Mouse (Mus musculus): Measurements from ENCODE around the gene Olfr657. TPM values are rescaled to one million over a fixed set of nuclear protein-coding genes. Genes with fewer than 3 reads are reported as not detected.

Olfr657 gene
- polyA plus RNA-seq, 1 experiment from 2014 or later, result not detected

DNA sequence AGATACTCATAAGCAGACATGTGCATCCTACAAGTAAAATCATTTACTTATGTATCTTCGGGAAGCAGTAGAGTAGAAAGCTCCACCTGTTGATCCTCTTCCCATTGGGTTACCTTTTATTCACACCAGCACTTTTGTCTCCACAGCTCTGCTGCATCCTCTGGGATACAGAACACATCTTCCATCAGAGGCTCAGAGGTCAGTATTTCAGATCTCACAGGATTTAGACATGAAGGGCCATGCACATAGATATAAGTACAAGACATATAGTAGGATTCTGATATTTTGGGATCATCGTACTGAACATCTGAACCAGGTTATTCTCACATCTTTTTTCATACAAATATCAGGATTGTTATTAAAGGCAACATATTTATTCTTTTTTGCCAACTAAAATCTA is 61.6 kb downstream of the Olfr657 start, which contains the start of gene Olfr661:
Olfr661 (plus strand) TSS at position 301 of the 400 bp plus-strand sequence.
- H3K9ac ChIP-seq (replicated peaks), result no peak within 1 kb of the TSS
- H3K36me3 ChIP-seq, result no peaks in the 10 kb centered on the region
- H3K27ac ChIP-seq (replicated peaks), result no peak within 1 kb of the TSS
- no peak within 1 kb of the TSS for H3K4me3 ChIP-seq (replicated peaks)
- H3K4me1 ChIP-seq, result no peaks in the 10 kb centered on the region
- H3K9me3 ChIP-seq (replicated peaks), result no peaks in the 10 kb centered on the region
- H3K27me3 ChIP-seq (replicated peaks), result no peaks in the 10 kb centered on the region
- WGBS, result 94% methylated on average over 2 of the region's 2 CpGs
- H3K4me2 ChIP-seq, result no peak within 1 kb of the TSS
- ATAC-seq (ENCODE audit: low FRiP score), result no peak

Other genes starting within 250 kb of the Olfr657 start
- gene Trim30c, start 224.0 kb upstream of the Olfr657 start, polyA plus RNA-seq (2015; fragmentation: Nextera tagmentation; extraction: Ambion mirVana), result 0.24 TPM in 1 of 2 replicates, not detected in the other
- 0.77 and 2.8 TPM in 2 replicates for gene Trim30a, start 159.6 kb upstream of the Olfr657 start, polyA plus RNA-seq (2015; fragmentation: Nextera tagmentation; extraction: Ambion mirVana)
- gene Trim30d, start 116.9 kb upstream of the Olfr657 start, polyA plus RNA-seq (2015; fragmentation: Nextera tagmentation; extraction: Ambion mirVana), result 0.45 and 0.96 TPM in 2 replicates
- gene Olfr651, start 74.7 kb upstream of the Olfr657 start, polyA plus RNA-seq (2015; fragmentation: Nextera tagmentation; extraction: Ambion mirVana), result not detected in 2 replicates
- gene Olfr652, start 63.9 kb upstream of the Olfr657 start, polyA plus RNA-seq (2015; fragmentation: Nextera tagmentation; extraction: Ambion mirVana), result not detected in 2 replicates
- gene Olfr653, start 47.5 kb upstream of the Olfr657 start, polyA plus RNA-seq (2015; fragmentation: Nextera tagmentation; extraction: Ambion mirVana), result not detected in 2 replicates
- gene Olfr654, start 37.8 kb upstream of the Olfr657 start, polyA plus RNA-seq (2015; fragmentation: Nextera tagmentation; extraction: Ambion mirVana), result not detected in 2 replicates
- not detected in 2 replicates for gene Olfr655, start 23.0 kb upstream of the Olfr657 start, polyA plus RNA-seq (2015; fragmentation: Nextera tagmentation; extraction: Ambion mirVana)
- not detected in 2 replicates for gene Olfr656, start 10.8 kb upstream of the Olfr657 start, polyA plus RNA-seq (2015; fragmentation: Nextera tagmentation; extraction: Ambion mirVana)
- 0.22 and 0.36 TPM in 2 replicates for gene Olfr658, start 22.5 kb downstream of the Olfr657 start, polyA plus RNA-seq (2015; fragmentation: Nextera tagmentation; extraction: Ambion mirVana)
- not detected in 2 replicates for gene Olfr659, start 42.0 kb downstream of the Olfr657 start, polyA plus RNA-seq (2015; fragmentation: Nextera tagmentation; extraction: Ambion mirVana)
- gene Olfr661, start 61.7 kb downstream of the Olfr657 start, polyA plus RNA-seq (2015; fragmentation: Nextera tagmentation; extraction: Ambion mirVana), result not detected in 2 replicates
- not detected in 2 replicates for gene Usp17le, start 152.7 kb downstream of the Olfr657 start, polyA plus RNA-seq (2015; fragmentation: Nextera tagmentation; extraction: Ambion mirVana)
- not detected in 2 replicates for gene Usp17lb, start 217.8 kb downstream of the Olfr657 start, polyA plus RNA-seq (2015; fragmentation: Nextera tagmentation; extraction: Ambion mirVana)
- gene Usp17la, start 232.2 kb downstream of the Olfr657 start, polyA plus RNA-seq (2015; fragmentation: Nextera tagmentation; extraction: Ambion mirVana), result not detected in 2 replicates